Mouse (Mus musculus): ENCODE measurements around the gene Stap2.

GRCm38 (mm10) chr17:56006956-56007355 lies 1.6 kb upstream of the Stap2 start:
- TF ChIP-seq CHD2 (IDR thresholded peaks at IDR 0.05; ENCODE audit: low read depth, low read length): no peak
- no peak for TF ChIP-seq MAFK (IDR thresholded peaks at IDR 0.05; ENCODE audit: insufficient read depth, low read depth, low read length)
